Mouse (Mus musculus) heart, adult 11 months (tissue): ENCODE measurements around the gene Olfr1095.

Experiments
- DNase-seq: peaks from one replicate; pipeline ENCODE4 v3.0.0; 2022

Olfr1095 gene

GRCm38 (mm10) chr2:86851596-86851995 is at the start of gene Olfr1095:
TSS of gene Olfr1095 (minus strand) at chr2:86851696.
- DNase-seq, result no peak

- no peak for DNase-seq
These were observed 40.6 kb upstream of the Olfr1095 start, which contains the start of gene Olfr1097 for GRCm38 (mm10) chr2:86892116-86892515. TSS of gene Olfr1097 (minus strand) at chr2:86892216.

- DNase-seq, result no peak
These were observed 23.2 kb upstream of the Olfr1095 start, which contains the start of gene Gm13723 for GRCm38 (mm10) chr2:86874702-86875101. TSS of gene Gm13723 (minus strand) at chr2:86874802.

- DNase-seq, result no peak
These were observed 27.1 kb downstream of the Olfr1095 start, which contains the start of gene Olfr1094 for GRCm38 (mm10) chr2:86824363-86824762. TSS of gene Olfr1094 (plus strand) at chr2:86824663.

- DNase-seq, result no peak
These were observed 41.6 kb downstream of the Olfr1095 start, which contains the start of gene Olfr141 for GRCm38 (mm10) chr2:86809918-86810317. TSS of gene Olfr141 (minus strand) at chr2:86810018.
